Mouse (Mus musculus): ENCODE results near the gene Dtx4. TPM values are rescaled to one million over a fixed set of nuclear protein-coding genes. Genes with fewer than 3 reads are reported as not detected.

The Dtx4 gene
- polyA plus RNA-seq, 1 experiment from 2014 or later, result 15.0 TPM

- no peaks in the 10 kb centered on the region for H3K4me1 ChIP-seq (replicated peaks)
- no peak within 1 kb of the TSS for H3K27ac ChIP-seq
- ATAC-seq, result no peak
- H3K27me3 ChIP-seq (replicated peaks), result no peaks in the 10 kb centered on the region
- H3K9ac ChIP-seq, result no peak within 1 kb of the TSS
- H3K36me3 ChIP-seq, result no peaks in the 10 kb centered on the region
- no peak within 1 kb of the TSS for H3K4me2 ChIP-seq (replicated peaks)
- 96% methylated on average over 6 of the region's 6 CpGs for WGBS
- H3K4me3 ChIP-seq (replicated peaks), result no peak within 1 kb of the TSS
- H3K9me3 ChIP-seq, result no peaks in the 10 kb centered on the region
Observed at GRCm38 (mm10) chr19:12427605-12428004, 73.6 kb downstream of the Dtx4 start, which contains the start of gene Pfpl. Pfpl (plus strand) TSS chr19:12427905.

- Histone ChIP-seq H3K4me3 (replicated peaks) (no peak overlapping the region), H3K9ac (no peak overlapping the region), H3K27ac (no peak overlapping the region), H3K4me1 (replicated peaks) (no peaks in the 10 kb centered on the region), H3K9me3 (no peaks in the 10 kb centered on the region), H3K27me3 (replicated peaks) (no peaks in the 10 kb centered on the region), H3K4me2 (replicated peaks) (no peak overlapping the region), H3K36me3 (no peaks in the 10 kb centered on the region)
- ATAC-seq, result no peak
- WGBS, result 73% methylated on average over 5 of the region's 5 CpGs
Observed at GRCm38 (mm10) chr19:12427101-12427500, 74.2 kb downstream of the Dtx4 start.

DNA sequence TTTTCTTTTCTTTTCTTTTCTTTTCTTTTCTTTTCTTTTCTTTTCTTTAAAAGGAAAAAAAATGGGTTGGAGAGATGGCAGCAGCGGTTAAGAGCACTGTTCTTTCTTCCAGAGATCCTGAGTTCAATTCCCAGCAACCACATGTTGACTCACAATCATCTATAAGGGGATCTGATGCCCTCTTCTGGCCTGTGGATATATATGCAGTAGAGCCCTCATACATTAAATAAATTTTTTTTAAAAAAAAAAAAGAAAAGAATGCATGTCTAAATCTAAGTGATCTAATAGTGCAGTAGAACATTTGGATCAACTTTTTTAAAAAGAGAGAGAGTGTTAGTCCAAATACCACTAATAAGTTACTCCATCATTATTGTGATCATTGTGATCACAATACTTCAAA is 79.6 kb downstream of the Dtx4 start:
- Histone ChIP-seq H3K4me2 (replicated peaks) (no peak overlapping the region), H3K4me3 (replicated peaks) (no peak overlapping the region), H3K27me3 (replicated peaks) (no peaks in the 10 kb centered on the region), H3K27ac (no peak overlapping the region), H3K9ac (no peak overlapping the region), H3K36me3 (no peaks in the 10 kb centered on the region), H3K9me3 (no peaks in the 10 kb centered on the region), H3K4me1 (replicated peaks) (no peaks in the 10 kb centered on the region)
- no peak for ATAC-seq
- WGBS, result 84% methylated on average over 1 of the region's 1 CpGs

DNA sequence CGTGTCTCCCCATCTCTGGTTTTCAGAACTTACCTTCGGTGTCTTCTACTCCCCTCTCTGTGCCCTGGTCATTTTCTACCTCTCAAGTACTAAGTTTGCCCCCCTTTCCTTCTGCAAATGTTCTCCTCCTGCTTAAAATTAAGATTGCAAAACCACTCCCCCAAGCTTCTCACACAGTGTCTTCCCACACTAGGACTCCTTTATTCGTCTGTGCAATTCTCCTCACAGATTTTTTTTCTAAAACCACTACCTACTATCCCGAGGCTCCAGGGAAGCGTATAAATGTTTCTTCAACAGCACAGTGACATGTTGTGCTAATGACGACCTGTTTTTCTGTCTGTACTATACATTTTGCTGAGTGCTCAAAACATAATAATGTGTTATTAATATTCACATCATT is 80.7 kb downstream of the Dtx4 start:
- no peak for ATAC-seq
- no peak overlapping the region for H3K9ac ChIP-seq
- H3K27ac ChIP-seq, result no peak overlapping the region
- H3K4me3 ChIP-seq (replicated peaks), result no peak overlapping the region
- no peaks in the 10 kb centered on the region for H3K27me3 ChIP-seq (replicated peaks)
- no peaks in the 10 kb centered on the region for H3K9me3 ChIP-seq
- H3K36me3 ChIP-seq, result no peaks in the 10 kb centered on the region
- H3K4me1 ChIP-seq (replicated peaks), result no peaks in the 10 kb centered on the region
- H3K4me2 ChIP-seq (replicated peaks), result no peak overlapping the region
- WGBS, result 69% methylated on average over 6 of the region's 6 CpGs

GRCm38 (mm10) chr19:12418312-12418711 is 82.9 kb downstream of the Dtx4 start:
- WGBS, result 26% methylated on average over 3 of the region's 3 CpGs
- no peak overlapping the region for H3K9ac ChIP-seq
- H3K4me1 ChIP-seq (replicated peaks), result no peaks in the 10 kb centered on the region
- H3K4me3 ChIP-seq (replicated peaks), result no peak overlapping the region
- peak; percentile 58; the same call in 1 of the 2 replicates for ATAC-seq
- H3K27ac ChIP-seq, result no peak overlapping the region
- no peaks in the 10 kb centered on the region for H3K9me3 ChIP-seq
- H3K36me3 ChIP-seq, result no peaks in the 10 kb centered on the region
- no peak overlapping the region for H3K4me2 ChIP-seq (replicated peaks)
- no peaks in the 10 kb centered on the region for H3K27me3 ChIP-seq (replicated peaks)

DNA sequence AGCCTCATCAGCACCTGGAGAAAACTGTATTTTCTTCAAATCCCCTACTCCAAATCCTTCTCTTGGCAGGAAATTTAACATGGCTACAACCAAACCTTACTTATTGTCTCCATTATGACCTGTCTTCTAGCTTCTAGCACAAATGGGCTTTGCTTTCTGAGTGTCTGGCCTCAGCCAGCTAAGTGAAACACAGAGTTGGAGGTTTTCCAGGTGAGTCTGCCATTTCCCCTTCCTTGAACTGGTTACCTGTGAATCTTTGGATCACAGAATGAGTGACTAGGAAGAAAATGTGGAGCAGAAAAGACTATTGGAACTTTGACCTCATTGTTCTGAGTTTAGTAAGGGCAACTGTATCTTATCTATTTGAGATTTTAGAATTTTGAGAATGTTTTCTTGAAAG is 83.9 kb downstream of the Dtx4 start, which contains the start of gene Olfr1441:
Gene Olfr1441, plus strand, starts transcription at position 73 of the 400 bp plus-strand sequence.
- H3K9ac ChIP-seq, result no peak within 1 kb of the TSS
- no peak within 1 kb of the TSS for H3K4me2 ChIP-seq (replicated peaks)
- H3K9me3 ChIP-seq, result no peaks in the 10 kb centered on the region
- H3K27ac ChIP-seq, result no peak within 1 kb of the TSS
- no peak within 1 kb of the TSS for H3K4me3 ChIP-seq (replicated peaks)
- H3K27me3 ChIP-seq (replicated peaks), result no peaks in the 10 kb centered on the region
- H3K36me3 ChIP-seq, result no peaks in the 10 kb centered on the region
- no peak for ATAC-seq
- no peaks in the 10 kb centered on the region for H3K4me1 ChIP-seq (replicated peaks)

Other genes with a start within 250 kb of the Dtx4 start
- not detected in 2 replicates for gene Olfr235, start 240.4 kb downstream of the Dtx4 start, polyA plus RNA-seq (2015; fragmentation: Nextera tagmentation; extraction: Ambion mirVana)
- gene Olfr1434, start 221.6 kb downstream of the Dtx4 start, polyA plus RNA-seq (2015; fragmentation: Nextera tagmentation; extraction: Ambion mirVana), result not detected in 2 replicates
- gene Olfr1436, start 202.3 kb downstream of the Dtx4 start, polyA plus RNA-seq (2015; fragmentation: Nextera tagmentation; extraction: Ambion mirVana), result not detected in 2 replicates
- gene Olfr1437, start 176.4 kb downstream of the Dtx4 start, polyA plus RNA-seq (2015; fragmentation: Nextera tagmentation; extraction: Ambion mirVana), result not detected in 2 replicates
- not detected in 2 replicates for gene Olfr1438-ps1, start 165.5 kb downstream of the Dtx4 start, polyA plus RNA-seq (2015; fragmentation: Nextera tagmentation; extraction: Ambion mirVana)
- not detected in 2 replicates for gene Olfr1440, start 114.2 kb downstream of the Dtx4 start, polyA plus RNA-seq (2015; fragmentation: Nextera tagmentation; extraction: Ambion mirVana)
- not detected in 2 replicates for gene Olfr1441, start 84.0 kb downstream of the Dtx4 start, polyA plus RNA-seq (2015; fragmentation: Nextera tagmentation; extraction: Ambion mirVana)
- not detected in 2 replicates for gene Pfpl, start 73.5 kb downstream of the Dtx4 start, polyA plus RNA-seq (2015; fragmentation: Nextera tagmentation; extraction: Ambion mirVana)
- 0.88 and 0.98 TPM in 2 replicates for gene Mpeg1, start 40.7 kb downstream of the Dtx4 start, polyA plus RNA-seq (2015; fragmentation: Nextera tagmentation; extraction: Ambion mirVana)
- gene Fam111a, start 44.3 kb upstream of the Dtx4 start, polyA plus RNA-seq (2015; fragmentation: Nextera tagmentation; extraction: Ambion mirVana), result 18.4 and 20.0 TPM in 2 replicates
- gene Gm4952, start 98.5 kb upstream of the Dtx4 start, polyA plus RNA-seq (2015; fragmentation: Nextera tagmentation; extraction: Ambion mirVana), result 0.06 and 0.24 TPM in 2 replicates
- gene Glyat, start 131.9 kb upstream of the Dtx4 start, polyA plus RNA-seq (2015; fragmentation: Nextera tagmentation; extraction: Ambion mirVana), result 0.16 and 0.32 TPM in 2 replicates
- gene Olfr1442, start 169.0 kb upstream of the Dtx4 start, polyA plus RNA-seq (2015; fragmentation: Nextera tagmentation; extraction: Ambion mirVana), result not detected in 2 replicates
- gene Olfr1443, start 176.7 kb upstream of the Dtx4 start, polyA plus RNA-seq (2015; fragmentation: Nextera tagmentation; extraction: Ambion mirVana), result not detected in 2 replicates
- gene Keg1, start 194.3 kb upstream of the Dtx4 start, polyA plus RNA-seq (2015; fragmentation: Nextera tagmentation; extraction: Ambion mirVana), result 2.9 and 3.5 TPM in 2 replicates